Mouse (Mus musculus) embryo, embryonic 9.5 days (tissue): ENCODE results near the gene Tvp23a.

ENCODE experiments used
- DNase-seq: peaks from one replicate; pipeline ENCODE4 v3.0.0-alpha.2; 2017; ENCODE audit errors: extremely low spot score

The Tvp23a gene

DNA sequence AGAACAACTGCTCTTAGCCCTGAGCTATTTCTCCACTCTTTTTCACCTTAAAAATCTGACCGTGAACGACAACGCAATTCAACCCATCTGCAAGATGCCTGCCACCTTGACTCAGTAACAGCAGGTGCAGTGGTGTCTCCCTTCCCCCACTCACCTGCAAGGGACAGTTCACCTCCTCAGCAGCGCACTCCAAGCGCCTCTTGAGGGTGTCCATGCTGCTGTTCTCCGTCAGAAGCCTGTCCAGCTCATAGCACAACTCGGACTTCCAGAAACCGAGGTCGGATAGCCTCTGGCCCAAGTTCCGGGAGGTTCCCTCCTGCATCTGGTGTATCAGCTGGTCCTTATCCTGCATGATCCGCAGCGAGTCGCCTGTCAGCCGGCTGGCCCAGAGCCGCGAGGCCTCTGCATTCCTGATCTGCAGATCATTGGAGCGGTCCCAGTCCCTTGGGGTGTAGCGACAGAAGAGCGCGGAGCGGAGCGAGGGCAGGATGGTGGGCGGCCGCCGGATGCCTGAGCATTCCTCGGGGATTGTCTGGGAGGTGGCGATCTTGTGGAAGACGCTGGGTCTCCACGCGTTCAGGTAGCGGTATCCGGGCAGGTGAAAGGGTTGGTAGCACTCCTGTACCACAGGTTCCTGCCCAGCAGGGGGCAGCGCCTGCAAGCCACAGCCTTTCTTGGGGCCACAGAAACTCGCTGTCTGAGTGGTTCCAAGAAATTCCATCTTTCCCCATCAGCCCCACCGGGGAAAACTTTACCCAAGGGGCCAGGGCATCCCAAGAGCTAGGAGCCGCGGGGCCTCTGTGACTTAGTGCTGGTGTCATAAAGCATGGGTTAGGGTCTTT lies 52.2 kb downstream of the Tvp23a start, which contains the start of gene Tekt5:
Gene Tekt5 (minus strand): TSS at position 792 of the 842 bp plus-strand sequence.
- peak; percentile 41 for DNase-seq

DNA sequence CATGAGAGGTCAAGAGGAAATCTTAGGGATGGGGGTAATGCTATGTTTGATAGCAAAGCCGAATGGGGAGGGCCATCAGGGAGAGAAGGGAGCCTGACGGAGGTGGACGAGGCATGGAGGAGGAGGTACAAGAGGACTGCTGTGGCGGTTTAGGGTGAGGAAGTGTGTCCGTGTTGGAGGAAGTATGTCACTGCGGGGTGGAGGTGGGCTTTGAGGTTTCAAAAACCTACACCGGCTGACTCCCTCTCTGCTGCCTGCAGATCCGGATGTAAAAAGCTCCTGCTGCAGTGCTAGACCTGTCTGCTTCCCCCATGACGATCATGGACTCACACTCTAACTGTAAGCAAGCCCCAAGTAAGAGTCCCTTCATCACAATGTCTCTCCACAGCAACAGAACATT lies 54.6 kb downstream of the Tvp23a start:
- no peak for DNase-seq

DNA sequence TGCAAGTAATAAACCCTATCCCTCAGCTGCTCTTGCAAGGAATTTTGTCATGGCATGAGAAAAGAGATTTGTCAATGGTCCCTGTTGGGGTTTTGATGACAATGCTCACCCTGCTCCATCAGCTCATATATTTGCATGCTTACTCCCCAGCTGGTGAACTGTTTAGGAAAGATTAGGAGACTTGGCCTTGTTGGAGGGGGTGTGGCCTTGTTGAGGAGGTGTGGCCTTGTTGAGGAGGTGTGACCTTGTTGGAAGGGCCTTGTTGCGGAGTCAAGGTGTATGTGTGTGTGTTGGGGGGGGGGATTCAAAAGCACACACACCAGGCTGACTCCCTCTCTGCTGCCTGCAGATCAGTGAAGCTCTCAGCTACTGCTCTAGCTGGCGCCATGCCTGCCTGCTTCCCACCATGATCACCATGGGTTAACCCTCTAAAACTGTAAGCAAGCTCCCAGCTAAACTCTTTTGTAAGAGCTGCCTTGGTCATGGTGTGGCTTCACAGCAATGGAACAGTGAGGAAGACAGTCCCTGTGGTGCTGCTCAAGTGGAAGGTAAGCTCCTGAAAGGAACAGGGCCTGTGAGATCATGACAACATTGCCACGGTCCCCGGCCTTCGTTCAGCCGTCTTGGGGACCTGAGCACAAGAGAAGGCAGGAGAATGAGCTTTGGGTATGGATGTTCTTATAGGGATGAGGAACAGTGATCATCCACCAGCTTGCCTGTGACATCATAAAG lies 58.4 kb downstream of the Tvp23a start:
- no peak for DNase-seq

DNA sequence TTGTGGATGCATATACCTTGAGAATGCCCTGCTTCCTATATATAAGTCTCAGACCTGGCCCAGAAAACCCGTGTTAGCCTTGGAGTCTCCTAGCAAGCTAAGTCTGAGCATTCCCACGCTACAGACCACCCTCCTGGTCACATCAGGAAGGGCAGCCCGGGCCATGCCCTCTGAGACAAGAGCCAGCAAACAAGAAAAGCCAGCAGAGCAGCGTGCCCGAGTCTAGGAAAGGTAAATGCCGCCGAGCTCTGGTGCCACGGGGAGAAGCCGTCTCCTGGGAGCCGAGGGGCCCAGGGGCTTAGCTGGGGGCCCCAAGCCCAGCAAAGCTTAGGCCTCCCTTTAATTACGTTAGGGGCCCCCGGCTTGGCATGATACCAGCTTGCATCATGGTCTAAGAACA lies 61.9 kb downstream of the Tvp23a start:
- no peak for DNase-seq

DNA sequence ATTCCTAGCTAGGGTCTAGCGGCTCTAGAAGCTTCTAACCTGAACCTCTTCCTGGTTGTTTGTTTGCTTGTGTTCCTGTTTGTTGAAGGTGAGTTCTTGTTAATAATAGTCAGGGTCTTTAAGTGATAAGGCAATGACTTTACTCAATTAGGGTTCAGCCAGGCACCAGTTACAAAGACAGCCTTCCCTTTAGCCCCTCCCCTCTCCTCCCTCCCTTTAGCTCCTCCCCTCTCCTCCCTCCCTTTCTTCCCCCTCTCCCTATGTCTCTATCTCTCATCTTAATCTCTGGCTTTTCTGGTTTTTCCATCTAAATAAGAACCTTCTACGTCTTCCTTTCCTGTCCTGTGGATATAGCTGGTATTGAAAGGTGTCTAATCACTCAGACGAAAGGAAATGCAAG lies 62.6 kb downstream of the Tvp23a start:
- DNase-seq = no peak

DNA sequence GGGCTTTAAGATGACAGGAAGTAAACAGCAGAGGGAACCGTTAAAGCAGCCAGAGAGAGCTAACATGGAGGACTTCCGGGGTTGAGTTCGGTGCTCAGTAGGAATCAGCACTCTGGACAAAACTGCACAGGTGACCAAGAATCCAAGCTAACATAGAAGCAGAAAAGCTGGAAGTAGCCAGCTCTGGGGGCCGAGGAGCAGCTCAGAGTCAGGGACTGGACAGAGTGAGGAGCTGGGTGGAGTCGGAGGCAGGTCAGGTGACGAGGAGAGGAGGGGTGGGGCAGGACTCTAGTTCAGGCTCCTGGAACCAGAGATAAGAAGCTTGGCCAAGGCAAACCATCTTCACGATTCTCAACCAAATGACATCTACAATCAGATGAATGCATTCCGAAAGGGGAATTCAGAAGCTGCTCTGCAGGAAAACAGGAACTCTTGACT lies 63.1 kb downstream of the Tvp23a start:
- peak; percentile 28 for DNase-seq

DNA sequence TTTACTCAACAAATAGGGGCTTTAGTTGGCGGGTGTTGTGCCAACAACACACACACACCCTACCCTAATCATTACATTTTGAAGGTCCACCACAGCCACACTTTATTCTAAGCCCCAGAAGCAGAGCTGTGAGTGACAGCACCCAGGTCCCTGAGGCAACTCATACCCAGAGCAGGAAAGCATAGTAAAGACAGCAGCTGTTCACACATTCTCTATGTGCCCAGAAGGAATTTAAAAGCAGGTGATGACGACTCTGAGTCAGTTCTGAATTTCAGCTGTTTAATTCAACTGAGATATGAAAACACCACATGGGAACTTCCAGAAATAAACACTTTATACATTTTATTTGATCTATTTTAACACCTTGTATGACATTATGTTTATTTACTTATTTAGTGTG lies 67.6 kb downstream of the Tvp23a start:
- DNase-seq = no peak

DNA sequence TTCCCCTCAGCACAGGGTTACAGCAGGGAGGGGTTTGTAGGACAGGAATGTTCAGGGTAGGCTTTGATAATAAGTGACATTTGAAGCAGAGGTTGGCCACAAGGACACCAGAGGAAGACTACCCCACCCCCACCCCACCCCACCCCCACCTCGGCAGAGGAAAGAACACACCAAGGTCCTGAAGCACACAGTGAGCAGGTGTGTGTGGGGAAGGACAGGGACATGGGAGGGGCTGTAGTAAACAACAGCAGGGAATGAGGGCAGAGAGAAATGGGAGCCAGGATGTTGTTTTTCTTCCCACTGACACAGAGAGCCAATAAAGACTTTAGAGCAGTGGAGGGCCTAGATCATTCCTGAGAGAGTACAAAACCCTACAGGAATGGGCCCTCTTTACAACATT lies 69.9 kb downstream of the Tvp23a start:
- no peak for DNase-seq

DNA sequence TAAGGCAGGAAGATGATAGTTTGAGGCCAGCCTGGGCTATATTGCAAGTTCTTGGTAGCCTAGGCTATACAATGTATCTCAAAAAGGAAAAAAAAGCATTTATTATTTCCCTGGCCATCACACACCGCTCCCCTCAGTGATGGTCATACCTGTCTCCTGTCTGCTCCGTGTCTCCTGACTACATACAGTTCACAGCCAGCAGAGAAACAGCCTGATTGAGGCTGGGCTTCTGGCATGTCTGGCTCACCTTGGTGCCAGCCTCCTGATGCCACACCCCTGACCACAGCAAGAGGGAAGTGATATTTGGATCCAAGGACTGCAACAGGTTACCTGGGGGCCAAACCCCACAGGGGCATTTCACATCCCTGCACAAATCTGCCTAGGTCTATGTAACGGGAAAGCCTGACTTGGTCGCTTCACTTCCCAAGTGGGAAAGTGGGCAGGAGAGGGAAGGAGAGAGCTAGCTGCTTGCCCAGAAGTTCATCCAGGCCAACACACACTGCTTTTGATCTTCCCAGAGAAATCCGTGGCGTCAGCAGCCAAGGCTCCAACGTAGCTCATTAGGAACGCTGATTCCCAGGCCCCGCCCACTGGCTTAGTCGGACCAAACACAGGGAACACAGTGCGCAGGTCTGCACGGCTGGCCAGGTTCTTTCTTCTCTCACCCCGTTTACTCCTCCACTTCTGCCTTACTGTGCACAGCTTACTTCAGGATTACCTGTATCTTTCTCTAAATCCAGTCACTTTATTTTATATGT lies 72.7 kb downstream of the Tvp23a start:
- DNase-seq = peak; percentile 54

DNA sequence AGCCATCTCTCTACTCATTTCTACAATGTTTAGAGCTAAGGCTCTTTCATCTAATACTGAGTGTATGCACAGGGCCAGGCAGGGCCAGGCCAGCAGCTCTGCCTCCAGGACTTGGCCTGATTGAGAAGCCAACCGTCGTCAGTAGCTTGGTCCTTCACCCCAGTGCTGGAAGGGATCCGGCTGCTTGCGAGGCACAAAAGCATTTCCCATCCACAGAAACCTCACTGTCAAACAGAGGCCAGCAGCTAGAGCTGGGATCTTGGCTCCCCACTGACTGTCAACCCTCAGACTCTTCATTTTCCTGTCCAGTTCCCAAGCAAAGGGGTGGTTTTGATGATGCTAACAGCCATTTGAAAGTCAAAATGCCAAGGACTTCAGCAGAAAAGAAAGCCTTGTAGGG lies 74.8 kb downstream of the Tvp23a start:
- no peak for DNase-seq
